Mouse (Mus musculus) liver, embryonic 15.5 days (tissue): ENCODE results near the gene Ttll4. TPM values are rescaled to one million over a fixed set of nuclear protein-coding genes. Genes with fewer than 3 reads are reported as not detected.

Experiments
- ATAC-seq: fragments of 200-750 bp; cut with Nextera tagmentation; 2 replicates; pipeline ENCODE4 v1.8.0; 2017; ENCODE audit warnings: moderate number of reproducible peaks, mild to moderate bottlenecking, moderate library complexity; ENCODE audit not compliant: insufficient read depth
- H3K27ac ChIP-seq: fragments of 300-500 bp; sonication (generic); replicated peaks from 2 replicates; pipeline ENCODE4 v1.5.1; 2015; ENCODE audit warnings: mild to moderate bottlenecking, inconsistent platforms
- H3K27me3 ChIP-seq: fragments of 300-500 bp; sonication (generic); 2 replicates; pipeline ENCODE4 v1.6.1; 2015; ENCODE audit warnings: mild to moderate bottlenecking, inconsistent platforms
- H3K36me3 ChIP-seq: fragments of 300-500 bp; sonication (generic); replicated peaks from 2 replicates; pipeline ENCODE4 v1.6.1; 2015; ENCODE audit warnings: moderate library complexity, mild to moderate bottlenecking, inconsistent platforms
- H3K4me1 ChIP-seq: fragments of 300-500 bp; sonication (generic); replicated peaks from 2 replicates; pipeline ENCODE4 v1.6.1; 2015; ENCODE audit warnings: inconsistent platforms
- H3K4me2 ChIP-seq: fragments of 300-500 bp; sonication (generic); 2 replicates; pipeline ENCODE4 v1.6.1; 2015; ENCODE audit warnings: moderate library complexity, mild to moderate bottlenecking, inconsistent platforms
- H3K4me3 ChIP-seq: fragments of 300-500 bp; sonication (generic); replicated peaks from 2 replicates; pipeline ENCODE4 v1.5.1; 2015; ENCODE audit warnings: mild to moderate bottlenecking, inconsistent platforms
- H3K9ac ChIP-seq: fragments of 300-500 bp; sonication (generic); 2 replicates; pipeline ENCODE4 v1.6.1; 2015; ENCODE audit warnings: moderate library complexity, mild to moderate bottlenecking, inconsistent platforms
- H3K9me3 ChIP-seq: fragments of 300-500 bp; sonication (generic); replicated peaks from 2 replicates; pipeline ENCODE4 v1.6.1; 2016; ENCODE audit warnings: inconsistent platforms
- WGBS: fragments of 180-500 bp; shearing (Covaris S2); methylation state at CpG from one replicate; pipeline ENCODE4 v1.1.7; 2015; ENCODE audit warnings: mixed read lengths; ENCODE audit not compliant: insufficient replicate concordance; 5-methylcytosine and 5-hydroxymethylcytosine counted together
- polyA plus RNA-seq: library from polyadenylated mRNA; unstranded; fragments of >200 nt; fragmentation: Nextera tagmentation; extraction: Ambion mirVana; gene quantifications from 2 replicates; pipeline ENCODE4 v1.2.1, GENCODE M21; 2015

Ttll4 gene
- polyA plus RNA-seq, 1 experiment from 2014 or later = 4.5 TPM

DNA sequence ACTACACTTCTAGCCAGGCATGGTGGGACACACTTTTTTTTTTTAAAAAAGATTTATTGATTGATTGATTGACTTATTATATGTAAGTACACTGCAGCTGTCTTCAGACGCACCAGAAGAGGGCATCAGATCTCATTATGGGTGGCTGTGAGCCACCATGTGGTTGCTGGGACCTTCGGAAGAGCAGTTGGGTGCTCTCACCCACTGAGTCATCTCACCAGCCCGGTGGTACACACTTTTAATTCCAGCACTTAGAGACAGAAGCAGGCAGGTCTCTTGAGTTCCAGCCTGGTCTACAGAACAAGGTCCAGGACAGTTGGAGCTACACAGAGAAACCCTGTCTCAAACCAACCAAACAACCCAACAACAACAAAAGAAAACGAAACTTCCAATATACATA lies 50.5 kb downstream of the Ttll4 start:
- H3K27ac ChIP-seq = no peak overlapping the region
- H3K4me2 ChIP-seq = 0 out of 2 replicates have a peak overlapping the region, but pooled peaks have one; percentile 68
- WGBS = 47% methylated on average over 4 of the region's 4 CpGs
- no peak for ATAC-seq
- H3K4me1 ChIP-seq = 0 out of 2 replicates have a peak, but pooled peaks cover 3% of the 10 kb centered on the region
- no peaks in the 10 kb centered on the region for H3K36me3 ChIP-seq
- peaks cover 15% of the 10 kb centered on the region for H3K27me3 ChIP-seq
- no peak overlapping the region for H3K4me3 ChIP-seq
- no peaks in the 10 kb centered on the region for H3K9me3 ChIP-seq
- no peak overlapping the region for H3K9ac ChIP-seq

DNA sequence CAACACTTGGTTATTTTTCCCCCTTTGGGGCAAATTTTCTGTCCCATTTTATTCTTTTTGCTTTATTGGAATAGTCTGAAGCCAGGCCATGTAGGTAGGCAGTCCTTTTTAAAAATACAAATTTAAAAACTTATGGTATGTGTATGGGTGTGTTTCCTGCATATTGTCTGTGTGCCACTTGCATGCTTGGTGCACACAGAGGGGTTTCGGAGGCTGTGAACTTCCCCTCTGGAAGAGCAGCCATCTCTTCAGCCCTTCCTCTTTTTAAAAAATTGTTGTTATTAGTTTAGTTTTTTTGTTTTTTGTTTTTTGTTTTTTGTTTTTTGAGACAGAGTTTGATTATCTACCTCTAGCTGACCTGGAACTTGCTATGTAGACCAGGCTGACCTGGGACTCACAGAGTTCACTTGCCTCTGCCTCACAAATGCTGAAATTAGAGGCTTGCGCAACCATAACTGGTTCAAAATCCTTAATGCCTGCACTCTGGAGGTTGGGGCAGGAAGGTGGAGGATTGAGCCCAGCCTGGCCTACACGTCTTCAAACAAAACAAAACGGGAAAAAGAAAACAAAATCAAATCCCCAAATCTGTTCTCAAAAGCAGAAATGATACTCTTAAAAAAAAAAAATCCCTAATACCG lies 51.0 kb downstream of the Ttll4 start:
- ATAC-seq = 0 out of 2 replicates have a peak, but pooled peaks have one; percentile 35
- Histone ChIP-seq H3K27me3 (peaks cover 15% of the 10 kb centered on the region), H3K4me3 (peak overlapping the region; percentile 53), H3K27ac (0 out of 2 replicates have a peak overlapping the region, but pooled peaks have one; percentile 61), H3K4me2 (peak overlapping the region; percentile 68), H3K9ac (no peak overlapping the region), H3K4me1 (0 out of 2 replicates have a peak, but pooled peaks cover 3% of the 10 kb centered on the region), H3K9me3 (no peaks in the 10 kb centered on the region), H3K36me3 (no peaks in the 10 kb centered on the region)
- 27% methylated on average over 5 of the region's 5 CpGs for WGBS

DNA sequence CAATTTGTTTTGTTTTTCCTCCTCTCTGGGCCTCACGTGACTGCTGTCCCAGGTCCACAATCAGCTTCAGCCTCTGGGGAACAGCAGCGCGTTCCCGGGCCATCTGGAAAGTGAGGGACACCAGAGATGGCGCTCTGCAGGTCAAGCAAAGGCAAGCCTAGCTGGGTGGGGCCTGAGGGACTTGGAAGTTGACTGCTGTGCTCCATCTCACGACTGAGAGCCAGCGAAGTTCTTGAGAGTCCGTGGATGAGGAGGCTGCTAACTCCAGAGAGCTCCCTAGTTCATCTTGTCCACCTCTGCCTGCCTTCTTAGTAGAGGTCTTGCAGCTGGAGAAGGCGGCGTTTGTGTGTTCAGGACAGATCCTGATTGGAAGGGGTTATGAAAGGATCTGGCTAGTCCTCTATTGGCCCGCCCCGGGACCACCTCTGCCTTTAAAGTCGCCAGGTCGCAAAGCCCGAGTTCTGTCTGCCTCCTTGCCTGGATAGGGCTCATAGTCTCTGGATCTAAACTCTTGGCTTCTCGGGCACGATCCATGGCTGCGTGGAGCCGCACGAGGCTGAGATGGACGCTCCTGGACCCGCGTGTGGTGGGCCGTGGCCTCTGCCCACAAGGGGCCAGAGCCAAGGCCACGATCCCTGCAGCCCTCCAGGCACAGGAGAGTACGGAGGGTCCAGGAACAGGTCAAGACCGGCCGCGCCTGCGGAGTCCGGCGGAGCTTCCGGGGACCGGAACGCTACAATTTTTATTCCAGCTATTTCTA lies 51.7 kb downstream of the Ttll4 start, which contains the start of gene Cyp27a1:
TSS of gene Cyp27a1 (plus strand) at position 476 of the 760 bp plus-strand sequence.
- H3K4me3 ChIP-seq = peak within 1 kb of the TSS; percentile 53
- peak within 1 kb of the TSS; percentile 68 for H3K4me2 ChIP-seq
- H3K9ac ChIP-seq = peak within 1 kb of the TSS; percentile 43
- peaks cover 15% of the 10 kb centered on the region for H3K27me3 ChIP-seq
- peak within 1 kb of the TSS; percentile 61 for H3K27ac ChIP-seq
- 0 out of 2 replicates have a peak, but pooled peaks cover 3% of the 10 kb centered on the region for H3K4me1 ChIP-seq
- no peaks in the 10 kb centered on the region for H3K9me3 ChIP-seq
- H3K36me3 ChIP-seq = no peaks in the 10 kb centered on the region
- ATAC-seq = peak; percentile 68
- 8% methylated on average over 35 of the region's 35 CpGs for WGBS

DNA sequence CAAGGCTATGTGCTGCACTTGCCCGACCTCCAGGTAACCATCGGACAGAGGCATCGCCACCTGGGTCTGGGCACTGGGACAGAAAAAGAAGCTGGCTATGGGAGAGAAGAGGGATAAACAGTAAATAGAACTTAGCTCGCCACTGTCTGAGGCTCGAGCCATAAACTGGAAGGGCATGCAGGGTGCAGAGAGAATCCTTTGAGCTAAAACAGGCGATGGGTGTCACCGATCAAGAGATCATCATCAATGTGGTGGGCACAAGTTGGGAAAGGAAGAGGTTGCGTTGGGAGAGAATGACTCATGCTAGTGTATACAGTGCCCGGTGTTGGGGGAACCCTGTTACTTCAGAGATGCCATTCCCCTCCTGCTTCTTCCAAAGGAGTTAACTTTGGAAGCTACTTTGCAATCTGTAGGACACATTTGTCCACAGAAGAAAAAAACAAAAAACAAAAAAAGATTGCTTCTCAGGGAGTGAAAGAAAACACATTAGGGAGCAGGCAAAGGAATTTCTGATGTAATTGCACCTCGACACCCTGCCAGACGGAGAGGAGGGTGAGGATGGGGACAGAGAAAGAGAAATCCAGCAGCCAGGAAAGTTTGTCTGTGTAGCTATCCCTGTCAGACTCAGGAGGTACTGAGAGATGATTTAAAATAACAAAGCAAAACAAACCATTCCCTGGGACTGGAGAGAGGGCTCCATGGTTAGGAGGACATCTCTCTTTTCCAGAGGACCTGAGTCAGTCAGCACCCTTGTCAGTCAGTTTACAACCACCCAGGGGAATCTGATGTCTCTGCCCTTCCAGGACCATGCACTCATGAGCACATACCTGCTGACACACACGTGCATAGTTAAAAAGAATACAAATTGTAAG lies 52.5 kb downstream of the Ttll4 start:
- Histone ChIP-seq H3K36me3 (no peaks in the 10 kb centered on the region), H3K27me3 (peaks cover 15% of the 10 kb centered on the region), H3K4me1 (0 out of 2 replicates have a peak, but pooled peaks cover 3% of the 10 kb centered on the region), H3K4me2 (peak overlapping the region; percentile 68), H3K9ac (peak overlapping the region; percentile 43; the same call in 1 of the 2 replicates), H3K9me3 (no peaks in the 10 kb centered on the region), H3K4me3 (peak overlapping the region; percentile 53), H3K27ac (no peak overlapping the region)
- 25% methylated on average over 12 of the region's 12 CpGs for WGBS
- ATAC-seq = no peak; the same call in 1 of the 2 replicates

DNA sequence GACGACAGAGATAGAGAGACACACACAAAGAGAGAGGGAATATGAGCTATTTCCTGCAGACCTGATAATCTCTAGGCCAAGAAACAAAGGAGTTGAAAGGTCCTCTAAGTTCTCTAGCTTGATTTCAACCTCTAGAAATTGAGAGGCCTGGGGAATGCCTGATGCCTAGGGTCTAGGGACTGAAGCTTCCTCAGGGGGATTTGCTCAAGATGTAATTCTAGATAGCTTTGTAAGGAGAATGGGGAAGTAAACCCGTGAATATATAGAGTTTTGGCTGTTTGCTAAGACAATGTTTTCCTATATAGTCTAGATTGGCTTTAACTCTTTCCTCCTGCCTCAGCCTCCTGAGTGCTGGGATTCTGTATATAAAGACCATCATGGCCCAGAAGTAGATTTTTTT lies 53.4 kb downstream of the Ttll4 start:
- H3K27me3 ChIP-seq = peaks cover 15% of the 10 kb centered on the region
- H3K27ac ChIP-seq = no peak overlapping the region
- H3K4me3 ChIP-seq = no peak overlapping the region
- no peaks in the 10 kb centered on the region for H3K36me3 ChIP-seq
- H3K9me3 ChIP-seq = no peaks in the 10 kb centered on the region
- no peak overlapping the region for H3K4me2 ChIP-seq
- 0 out of 2 replicates have a peak, but pooled peaks cover 3% of the 10 kb centered on the region for H3K4me1 ChIP-seq
- no peak for ATAC-seq
- 12% methylated on average over 2 of the region's 2 CpGs for WGBS
- H3K9ac ChIP-seq = no peak overlapping the region

DNA sequence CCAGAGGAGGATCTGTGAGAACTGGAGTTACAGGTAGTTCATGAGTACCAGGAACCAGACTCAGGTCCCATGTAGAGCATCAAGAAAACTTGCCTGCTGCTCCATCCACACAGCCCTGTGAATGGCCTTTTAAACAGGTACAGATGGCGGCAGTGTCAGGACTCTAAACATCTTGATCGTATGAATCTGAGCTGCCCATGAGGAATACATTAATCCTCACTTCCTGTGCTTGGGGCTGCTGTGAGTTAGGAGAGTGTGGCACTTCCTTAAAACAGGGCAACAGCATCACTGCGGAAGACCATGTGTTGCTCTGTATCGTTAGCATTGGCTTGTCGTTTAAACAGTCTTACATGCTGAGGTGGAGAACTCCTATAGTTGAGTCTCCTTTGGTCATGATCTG lies 53.9 kb downstream of the Ttll4 start:
- Histone ChIP-seq H3K9me3 (no peaks in the 10 kb centered on the region), H3K4me3 (no peak overlapping the region), H3K27me3 (peaks cover 15% of the 10 kb centered on the region), H3K27ac (no peak overlapping the region), H3K36me3 (no peaks in the 10 kb centered on the region), H3K9ac (no peak overlapping the region), H3K4me2 (no peak overlapping the region), H3K4me1 (0 out of 2 replicates have a peak, but pooled peaks cover 3% of the 10 kb centered on the region)
- no peak for ATAC-seq
- WGBS = 29% methylated on average over 5 of the region's 5 CpGs

DNA sequence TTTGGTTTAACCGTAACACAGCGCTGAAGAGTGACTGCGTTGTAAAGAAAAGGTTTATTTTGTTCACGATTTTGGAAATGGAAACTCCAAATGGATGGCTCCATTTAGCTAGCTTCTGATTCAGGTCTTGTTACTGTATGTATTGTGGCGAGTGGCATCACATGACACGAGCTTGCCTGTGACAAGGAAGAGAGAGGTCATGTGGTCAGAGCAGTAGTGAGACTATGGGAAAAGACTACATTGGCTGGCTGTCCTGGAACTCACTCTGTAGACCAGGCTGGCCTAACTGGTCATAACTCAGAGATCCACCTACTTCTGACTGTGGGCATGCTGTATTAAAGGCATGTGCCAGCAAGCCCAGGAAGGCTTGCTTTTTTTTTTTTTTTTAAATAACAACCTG lies 54.3 kb downstream of the Ttll4 start:
- 64% methylated on average over 6 of the region's 6 CpGs for WGBS
- no peak overlapping the region for H3K4me2 ChIP-seq

DNA sequence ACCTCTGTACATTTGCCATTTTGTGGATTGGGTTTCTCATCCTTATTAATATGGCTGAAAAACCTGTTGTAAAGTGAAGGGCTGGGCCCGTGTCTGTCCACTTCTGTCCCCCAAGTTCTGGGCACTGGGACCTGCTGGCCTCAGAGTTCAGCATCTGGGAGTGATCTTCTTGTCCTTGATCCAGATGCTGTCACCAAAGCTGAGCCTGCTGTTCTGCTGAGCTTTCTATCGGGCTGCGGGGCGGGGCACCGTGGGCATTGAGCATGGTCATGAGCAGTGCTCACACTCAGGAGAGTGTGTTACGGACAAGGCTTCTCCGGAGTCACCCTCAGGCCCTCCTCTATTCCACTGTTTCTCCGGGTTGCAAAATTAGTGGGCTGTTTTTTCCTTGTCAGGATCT lies 56.6 kb downstream of the Ttll4 start:
- Histone ChIP-seq H3K4me3 (no peak overlapping the region), H3K36me3 (no peaks in the 10 kb centered on the region), H3K9ac (no peak overlapping the region), H3K4me1 (peaks cover 3% of the 10 kb centered on the region; the same call in 1 of the 2 replicates), H3K4me2 (no peak overlapping the region), H3K27ac (no peak overlapping the region), H3K9me3 (no peaks in the 10 kb centered on the region), H3K27me3 (peaks cover 10% of the 10 kb centered on the region)
- 77% methylated on average over 8 of the region's 8 CpGs for WGBS
- ATAC-seq = no peak

More for the DNA sequence above, 54.3 kb downstream of the Ttll4 start:
- peaks cover 15% of the 10 kb centered on the region for H3K27me3 ChIP-seq
- no peaks in the 10 kb centered on the region for H3K36me3 ChIP-seq
- no peak overlapping the region for H3K27ac ChIP-seq
- no peak overlapping the region for H3K4me3 ChIP-seq
- H3K9ac ChIP-seq = no peak overlapping the region
- ATAC-seq = no peak
- H3K4me1 ChIP-seq = peaks cover 3% of the 10 kb centered on the region; the same call in 1 of the 2 replicates
- no peaks in the 10 kb centered on the region for H3K9me3 ChIP-seq

DNA sequence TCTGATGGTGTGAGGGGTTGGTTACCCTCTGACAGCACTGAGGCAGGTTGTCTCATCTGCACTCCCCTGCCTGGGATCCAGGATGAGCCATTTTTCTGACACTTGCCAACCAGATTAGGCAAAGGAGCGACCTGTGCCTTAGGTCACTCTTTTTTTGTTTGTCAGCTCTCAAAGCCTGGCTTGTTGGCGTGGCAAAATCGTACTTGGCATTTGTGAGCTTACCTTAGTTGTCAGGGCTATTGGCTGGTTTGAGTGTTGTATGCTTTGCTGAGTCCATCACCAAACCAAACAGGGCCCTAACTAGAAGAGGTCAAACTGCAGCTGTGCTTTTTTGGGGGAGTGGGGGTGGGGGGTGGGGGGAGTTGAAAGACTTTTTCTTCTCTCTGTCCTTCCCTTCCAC lies 57.7 kb downstream of the Ttll4 start:
- H3K27ac ChIP-seq = no peak overlapping the region
- WGBS = 52% methylated on average over 3 of the region's 3 CpGs

DNA sequence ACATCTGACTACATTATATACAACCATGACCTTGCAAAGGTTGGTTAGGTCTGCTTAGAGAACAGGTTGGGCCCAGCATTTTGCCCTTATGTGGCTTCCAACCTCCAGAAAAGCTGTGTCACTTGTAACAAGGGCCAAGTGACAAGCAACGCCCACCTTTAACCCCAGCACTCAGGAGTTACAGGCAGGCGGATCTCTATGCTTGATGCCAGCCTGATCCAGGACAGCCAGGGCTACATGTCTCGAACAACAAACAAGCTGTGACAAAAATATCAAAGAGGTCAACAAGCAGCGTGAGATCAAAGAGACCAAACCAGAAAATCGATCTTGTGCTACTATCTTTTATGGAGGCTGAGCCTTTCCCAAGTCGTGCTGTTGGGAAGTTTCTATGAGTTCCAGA lies 60.1 kb downstream of the Ttll4 start:
- no peaks in the 10 kb centered on the region; the same call in 1 of the 2 replicates for H3K4me1 ChIP-seq
- no peak overlapping the region for H3K4me2 ChIP-seq
- no peak overlapping the region for H3K4me3 ChIP-seq
- ATAC-seq = no peak
- H3K9ac ChIP-seq = no peak overlapping the region
- 49% methylated on average over 6 of the region's 6 CpGs for WGBS
- H3K9me3 ChIP-seq = no peaks in the 10 kb centered on the region
- no peaks in the 10 kb centered on the region for H3K36me3 ChIP-seq
- H3K27ac ChIP-seq = no peak overlapping the region
- H3K27me3 ChIP-seq = no peaks in the 10 kb centered on the region

More for the DNA sequence above, 57.7 kb downstream of the Ttll4 start:
- Histone ChIP-seq H3K36me3 (no peaks in the 10 kb centered on the region), H3K4me1 (no peaks in the 10 kb centered on the region; the same call in 1 of the 2 replicates), H3K9ac (no peak overlapping the region), H3K4me3 (no peak overlapping the region), H3K27me3 (no peaks in the 10 kb centered on the region), H3K4me2 (no peak overlapping the region), H3K9me3 (no peaks in the 10 kb centered on the region)
- ATAC-seq = no peak
